Mouse (Mus musculus): ENCODE measurements around the gene Hist1h2be. TPM values are rescaled to one million over a fixed set of nuclear protein-coding genes. Genes with fewer than 3 reads are reported as not detected.
"Not testable (repeated sequence)": the region's sequence is repeated elsewhere in the genome, so short reads cannot be mapped to it uniquely, and the experiment has no call there.

Hist1h2be gene
- polyA plus RNA-seq, 1 experiment from 2014 or later, result 3.9 TPM

- not testable (repeated sequence) for H3K9ac ChIP-seq (ENCODE audit: low read length); H3K36me3 ChIP-seq (ENCODE audit: control insufficient read depth, insufficient read depth, low read length); H3K9me3 ChIP-seq (ENCODE audit: control insufficient read depth, low read length); H3K27me3 ChIP-seq (ENCODE audit: control insufficient read depth, insufficient read depth, low read length); H3K4me1 ChIP-seq (ENCODE audit: control insufficient read depth, insufficient read depth, low read length); DNase-seq (ENCODE audit: low spot score); ATAC-seq (ENCODE audit: insufficient number of reproducible peaks, low FRiP score, low TSS enrichment, low read depth)
- peak overlapping the region; percentile 96 for H3K27ac ChIP-seq (replicated peaks; ENCODE audit: low read depth, low read length)
- WGBS, result 0% methylated on average over 2 of the region's 5 CpGs
- peak overlapping the region; percentile 54 for H3K4me2 ChIP-seq (ENCODE audit: low read depth, severe bottlenecking)
- H3K4me3 ChIP-seq (ENCODE audit: low read depth, low read length), result peak overlapping the region; percentile 31
Observed at GRCm38 (mm10) chr13:23561531-23561882, 59.4 kb downstream of the Hist1h2be start.

GRCm38 (mm10) chr13:23560699-23561098 lies 60.2 kb downstream of the Hist1h2be start:
- H3K4me3 ChIP-seq (ENCODE audit: low read depth, low read length); H3K9me3 ChIP-seq (ENCODE audit: control insufficient read depth, low read length); H3K27ac ChIP-seq (replicated peaks; ENCODE audit: low read depth, low read length); H3K27me3 ChIP-seq (ENCODE audit: control insufficient read depth, insufficient read depth, low read length); H3K36me3 ChIP-seq (ENCODE audit: control insufficient read depth, insufficient read depth, low read length); DNase-seq (ENCODE audit: low spot score); ATAC-seq (ENCODE audit: insufficient number of reproducible peaks, low FRiP score, low TSS enrichment, low read depth); H3K9ac ChIP-seq (ENCODE audit: low read length); H3K4me1 ChIP-seq (ENCODE audit: control insufficient read depth, insufficient read depth, low read length): not testable (repeated sequence)
- peak overlapping the region; percentile 13; the same call in 1 of the 2 replicates for H3K4me2 ChIP-seq (ENCODE audit: low read depth, severe bottlenecking)
- WGBS, result 32% methylated on average over 2 of the region's 2 CpGs

- Histone ChIP-seq H3K36me3 (ENCODE audit: control insufficient read depth, insufficient read depth, low read length) (no peaks in the 10 kb centered on the region), H3K9ac (ENCODE audit: low read length) (no peak overlapping the region), H3K4me2 (ENCODE audit: low read depth, severe bottlenecking) (no peak overlapping the region; the same call in 1 of the 2 replicates), H3K27ac (replicated peaks; ENCODE audit: low read depth, low read length) (peak overlapping the region; percentile 65), H3K4me1 (ENCODE audit: control insufficient read depth, insufficient read depth, low read length) (0 out of 2 replicates have a peak, but pooled peaks cover 2% of the 10 kb centered on the region), H3K4me3 (ENCODE audit: low read depth, low read length) (no peak overlapping the region), H3K27me3 (ENCODE audit: control insufficient read depth, insufficient read depth, low read length) (no peaks in the 10 kb centered on the region), H3K9me3 (ENCODE audit: control insufficient read depth, low read length) (no peaks in the 10 kb centered on the region)
- DNase-seq (ENCODE audit: low spot score) (no peak), ATAC-seq (ENCODE audit: insufficient number of reproducible peaks, low FRiP score, low TSS enrichment, low read depth) (no peak)
- 72% methylated on average over 3 of the region's 3 CpGs for WGBS
Observed at GRCm38 (mm10) chr13:23556906-23557305, 64.0 kb downstream of the Hist1h2be start.

GRCm38 (mm10) chr13:23555839-23556416 lies 65.0 kb downstream of the Hist1h2be start:
- peak; percentile 89 for DNase-seq (ENCODE audit: low spot score)
- no peaks in the 10 kb centered on the region for H3K36me3 ChIP-seq (ENCODE audit: control insufficient read depth, insufficient read depth, low read length)
- peak; percentile 81 for ATAC-seq (ENCODE audit: insufficient number of reproducible peaks, low FRiP score, low TSS enrichment, low read depth)
- H3K4me2 ChIP-seq (ENCODE audit: low read depth, severe bottlenecking), result peak overlapping the region; percentile 86
- peak overlapping the region; percentile 100 for H3K27ac ChIP-seq (replicated peaks; ENCODE audit: low read depth, low read length)
- no peaks in the 10 kb centered on the region for H3K27me3 ChIP-seq (ENCODE audit: control insufficient read depth, insufficient read depth, low read length)
- 0 out of 2 replicates have a peak, but pooled peaks cover 2% of the 10 kb centered on the region for H3K4me1 ChIP-seq (ENCODE audit: control insufficient read depth, insufficient read depth, low read length)
- under 1% methylated on average over 18 of the region's 18 CpGs for WGBS
- H3K4me3 ChIP-seq (ENCODE audit: low read depth, low read length), result peak overlapping the region; percentile 68
- H3K9me3 ChIP-seq (ENCODE audit: control insufficient read depth, low read length), result no peaks in the 10 kb centered on the region
- H3K9ac ChIP-seq (ENCODE audit: low read length), result peak overlapping the region; percentile 93

- Histone ChIP-seq H3K27ac (replicated peaks; ENCODE audit: low read depth, low read length) (peak overlapping the region; percentile 100), H3K27me3 (ENCODE audit: control insufficient read depth, insufficient read depth, low read length) (no peaks in the 10 kb centered on the region), H3K4me1 (ENCODE audit: control insufficient read depth, insufficient read depth, low read length) (0 out of 2 replicates have a peak, but pooled peaks cover 2% of the 10 kb centered on the region), H3K4me3 (ENCODE audit: low read depth, low read length) (peak overlapping the region; percentile 68), H3K9me3 (ENCODE audit: control insufficient read depth, low read length) (no peaks in the 10 kb centered on the region), H3K36me3 (ENCODE audit: control insufficient read depth, insufficient read depth, low read length) (no peaks in the 10 kb centered on the region), H3K4me2 (ENCODE audit: low read depth, severe bottlenecking) (peak overlapping the region; percentile 86), H3K9ac (ENCODE audit: low read length) (peak overlapping the region; percentile 93)
- DNase-seq (ENCODE audit: low spot score) (peak; percentile 91), ATAC-seq (ENCODE audit: insufficient number of reproducible peaks, low FRiP score, low TSS enrichment, low read depth) (peak; percentile 88)
- WGBS, result under 1% methylated on average over 54 of the region's 54 CpGs
Observed at GRCm38 (mm10) chr13:23554925-23555838, 65.7 kb downstream of the Hist1h2be start.

GRCm38 (mm10) chr13:23554393-23554792 lies 66.5 kb downstream of the Hist1h2be start:
- peak overlapping the region; percentile 86; the same call in 1 of the 2 replicates for H3K4me2 ChIP-seq (ENCODE audit: low read depth, severe bottlenecking)
- no peaks in the 10 kb centered on the region for H3K27me3 ChIP-seq (ENCODE audit: control insufficient read depth, insufficient read depth, low read length)
- DNase-seq (ENCODE audit: low spot score), result no peak
- peak overlapping the region; percentile 68 for H3K4me3 ChIP-seq (ENCODE audit: low read depth, low read length)
- no peaks in the 10 kb centered on the region for H3K9me3 ChIP-seq (ENCODE audit: control insufficient read depth, low read length)
- H3K9ac ChIP-seq (ENCODE audit: low read length), result peak overlapping the region; percentile 93
- peak overlapping the region; percentile 100 for H3K27ac ChIP-seq (replicated peaks; ENCODE audit: low read depth, low read length)
- H3K4me1 ChIP-seq (ENCODE audit: control insufficient read depth, insufficient read depth, low read length), result 0 out of 2 replicates have a peak, but pooled peaks cover 2% of the 10 kb centered on the region
- no peaks in the 10 kb centered on the region for H3K36me3 ChIP-seq (ENCODE audit: control insufficient read depth, insufficient read depth, low read length)
- ATAC-seq (ENCODE audit: insufficient number of reproducible peaks, low FRiP score, low TSS enrichment, low read depth), result no peak
- WGBS, result 25% methylated on average over 9 of the region's 9 CpGs

- Histone ChIP-seq H3K9ac (ENCODE audit: low read length) (peak within 1 kb of the TSS; percentile 27), H3K4me1 (ENCODE audit: control insufficient read depth, insufficient read depth, low read length) (0 out of 2 replicates have a peak, but pooled peaks cover 2% of the 10 kb centered on the region), H3K36me3 (ENCODE audit: control insufficient read depth, insufficient read depth, low read length) (no peaks in the 10 kb centered on the region), H3K27ac (replicated peaks; ENCODE audit: low read depth, low read length) (peak within 1 kb of the TSS; percentile 100), H3K4me3 (ENCODE audit: low read depth, low read length) (no peak within 1 kb of the TSS; the same call in 1 of the 2 replicates), H3K9me3 (ENCODE audit: control insufficient read depth, low read length) (no peaks in the 10 kb centered on the region), H3K4me2 (ENCODE audit: low read depth, severe bottlenecking) (peak within 1 kb of the TSS; percentile 57; the same call in 1 of the 2 replicates), H3K27me3 (ENCODE audit: control insufficient read depth, insufficient read depth, low read length) (no peaks in the 10 kb centered on the region)
- DNase-seq (ENCODE audit: low spot score) (no peak), ATAC-seq (ENCODE audit: insufficient number of reproducible peaks, low FRiP score, low TSS enrichment, low read depth) (no peak)
Observed at GRCm38 (mm10) chr13:23552962-23553361, 68.0 kb downstream of the Hist1h2be start, which contains the start of gene Hist1h1d. Gene Hist1h1d (plus strand): TSS chr13:23553262.
